In the genomic region with DNA sequence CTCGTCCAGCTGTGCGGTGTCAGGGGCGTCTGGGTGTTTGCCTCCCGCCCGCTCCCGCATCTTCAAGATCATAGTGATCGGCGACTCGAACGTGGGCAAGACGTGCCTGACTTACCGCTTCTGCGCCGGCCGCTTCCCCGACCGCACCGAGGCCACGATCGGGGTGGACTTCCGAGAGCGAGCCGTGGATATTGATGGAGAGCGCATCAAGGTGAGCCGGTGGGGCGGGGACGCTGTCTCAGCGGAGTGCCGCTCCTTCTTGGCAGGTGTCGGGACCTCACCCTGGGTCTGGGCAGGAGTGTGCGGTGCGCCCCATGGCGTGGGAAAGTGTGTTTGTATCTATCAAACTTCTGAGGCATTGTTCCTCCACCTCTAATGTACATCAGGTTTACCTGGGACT, we compare ENCODE assay signal across 8 mouse cellular contexts. TPM values are rescaled to one million over a fixed set of nuclear protein-coding genes. Genes with fewer than 3 reads are reported as not detected.
DNase-seq lines count a peak whose midpoint lies in the region; ATAC-seq and TF ChIP-seq lines count a peak whose summit lies in the region.

No protein-coding gene starts in this region.

- peaks cover 43% of the 10 kb centered on the region for H3K79me2 ChIP-seq in C2C12 (ENCODE audit: control insufficient read depth, insufficient read depth)

- no peaks in the 10 kb centered on the region for H3K36me3 ChIP-seq in C2C12 (ENCODE audit: control insufficient read depth, insufficient read depth)
- no peaks in the 10 kb centered on the region for H3K36me3 ChIP-seq in forebrain, embryonic 14.5 days (ENCODE audit: control insufficient read depth, insufficient read depth, low read length)
- no peaks in the 10 kb centered on the region for H3K36me3 ChIP-seq in liver, embryonic 16.5 days (ENCODE audit: control insufficient read depth, insufficient read depth)

- DNase-seq in cerebellum, adult 2 months: no peak
- DNase-seq in cerebellum, adult 9-11 months: no peak
- peak; percentile 14 for DNase-seq in forebrain, embryonic 14.5 days (ENCODE audit: low spot score)
- DNase-seq in embryo, embryonic 11 days: no peak
- no peak for DNase-seq in urinary bladder, postnatal 4 days (ENCODE audit: low spot score in 2 of 2)
- no peak for DNase-seq in right cerebral cortex, adult 2 months (ENCODE audit: low spot score in 2 of 2)

- ATAC-seq in forebrain, embryonic 14.5 days: no peak; the same call in 1 of the 2 replicates
- ATAC-seq in liver, embryonic 16.5 days (ENCODE audit: low read depth): 0 out of 2 replicates have a peak, but pooled peaks have one; percentile 1

- no peaks in the 10 kb centered on the region for H3K27me3 ChIP-seq in cerebellum, adult 2 months (ENCODE audit: control insufficient read depth, insufficient read depth, low read length)
- H3K27me3 ChIP-seq in C2C12 (ENCODE audit: control insufficient read depth, insufficient read depth, insufficient read length): no peaks in the 10 kb centered on the region
- H3K27me3 ChIP-seq in forebrain, embryonic 14.5 days (replicated peaks; ENCODE audit: control insufficient read depth, insufficient read depth, low read length): no peaks in the 10 kb centered on the region
- no peaks in the 10 kb centered on the region for H3K27me3 ChIP-seq in liver, embryonic 16.5 days (ENCODE audit: control insufficient read depth, insufficient read depth, low read depth, low read length)

- no peak for TF ChIP-seq POLR2A in cerebellum, adult 2 months (IDR thresholded peaks at IDR 0.05; ENCODE audit: borderline replicate concordance, insufficient read depth, low read length)

- no peaks in the 10 kb centered on the region; the same call in 1 of the 2 replicates for H3K4me1 ChIP-seq in cerebellum, adult 2 months (ENCODE audit: control insufficient read depth, insufficient read depth, low read length)
- H3K4me1 ChIP-seq in forebrain, embryonic 14.5 days (ENCODE audit: control insufficient read depth, insufficient read depth, low read length): peaks cover 18% of the 10 kb centered on the region
- peaks cover 12% of the 10 kb centered on the region for H3K4me1 ChIP-seq in liver, embryonic 16.5 days (ENCODE audit: control insufficient read depth, low read depth, low read length)

- no peak for TF ChIP-seq CTCF in cerebellum, adult 2 months (IDR thresholded peaks at IDR 0.05; ENCODE audit: borderline replicate concordance, insufficient read depth, low read depth, low read length)
- no peak for TF ChIP-seq CTCF in C2C12 (IDR thresholded peaks at IDR 0.05; ENCODE audit: control insufficient read depth, insufficient read depth, insufficient read length)

- peak overlapping the region; percentile 64 for H3K27ac ChIP-seq in cerebellum, adult 2 months (ENCODE audit: insufficient read depth, low read length)
- peak overlapping the region; percentile 94 for H3K27ac ChIP-seq in forebrain, embryonic 14.5 days (ENCODE audit: low read depth, low read length)
- peak overlapping the region; percentile 79 for H3K27ac ChIP-seq in liver, embryonic 16.5 days (ENCODE audit: low read length)

- H3K4me2 ChIP-seq in forebrain, embryonic 14.5 days (ENCODE audit: low read length): peak overlapping the region; percentile 90
- peak overlapping the region; percentile 93 for H3K4me2 ChIP-seq in liver, embryonic 16.5 days (ENCODE audit: low read depth, low read length)

- H3K79me3 ChIP-seq in C2C12 (ENCODE audit: low read depth): peaks cover 25% of the 10 kb centered on the region

- under 1% methylated on average over 33 of the region's 33 CpGs for WGBS in cerebellum, adult 2 months
- under 1% methylated on average over 33 of the region's 33 CpGs for WGBS in forebrain, embryonic 14.5 days
- 0% methylated on average over 33 of the region's 33 CpGs for WGBS in liver, embryonic 16.5 days (ENCODE audit: insufficient replicate concordance)

- H3K9ac ChIP-seq in forebrain, embryonic 14.5 days (ENCODE audit: low read length): peak overlapping the region; percentile 85
- peak overlapping the region; percentile 77 for H3K9ac ChIP-seq in liver, embryonic 16.5 days (ENCODE audit: low read depth, low read length)

- no peaks in the 10 kb centered on the region for H3K9me3 ChIP-seq in forebrain, embryonic 14.5 days (replicated peaks; ENCODE audit: control insufficient read depth, low read length)
- H3K9me3 ChIP-seq in liver, embryonic 16.5 days (replicated peaks; ENCODE audit: control insufficient read depth, low read length): no peaks in the 10 kb centered on the region

- H3ac ChIP-seq in C2C12 (ENCODE audit: control insufficient read depth, insufficient read length, low read depth): peak overlapping the region; percentile 84

- peak overlapping the region; percentile 82 for H3K4me3 ChIP-seq in cerebellum, adult 2 months (replicated peaks; ENCODE audit: insufficient read depth, low read depth, low read length)
- H3K4me3 ChIP-seq in C2C12 (ENCODE audit: insufficient read depth, poor library complexity, severe bottlenecking): peak overlapping the region; percentile 90
- peak overlapping the region; percentile 57 for H3K4me3 ChIP-seq in forebrain, embryonic 14.5 days (ENCODE audit: low read depth, low read length)
- peak overlapping the region; percentile 83 for H3K4me3 ChIP-seq in liver, embryonic 16.5 days (ENCODE audit: low read depth, low read length)

TF ChIP-seq in C2C12, 6 proteins besides CTCF, POLR2A, EP300 and RAD21:
- no peak for TF ChIP-seq CEBPB (IDR thresholded peaks at IDR 0.05; ENCODE audit: low read depth)
- no peak for TF ChIP-seq MAX (IDR thresholded peaks at IDR 0.05)
- TF ChIP-seq USF1 (IDR thresholded peaks at IDR 0.05; ENCODE audit: low read depth): no peak
- no peak for TF ChIP-seq MYOD1 (IDR thresholded peaks at IDR 0.05; ENCODE audit: control insufficient read depth, insufficient read length, low read depth)
- TF ChIP-seq MYOG (IDR thresholded peaks at IDR 0.05; ENCODE audit: control insufficient read depth, extremely low read depth, insufficient read length): no peak
- TF ChIP-seq FOSL1 (IDR thresholded peaks at IDR 0.05; ENCODE audit: insufficient read depth, low read length, poor library complexity, severe bottlenecking): no peak

RNA-seq across cellular contexts. Expression of gene Rab33b, which starts 0.7 kb away (rescaled TPM):
- 25.7 and 28.7 TPM in 2 replicates for polyA plus RNA-seq in cerebellum, adult 2 months (2012; rRNA removed)
- 4.7 TPM for polyA plus RNA-seq in C2C12 (2012; fragmentation: generic; extraction: Trizol)
- polyA plus RNA-seq in forebrain, embryonic 14.5 days (2014; fragmentation: Nextera tagmentation; extraction: Ambion mirVana): 20.4 and 26.6 TPM in 2 replicates
- 4.6 TPM in 2 replicates for polyA plus RNA-seq in liver, embryonic 16.5 days (2015; fragmentation: Nextera tagmentation; extraction: Ambion mirVana)
